Mouse (Mus musculus): Measurements from ENCODE around the gene Gzme.

GRCm38 (mm10) chr14:56098940-56099339 is 21.5 kb downstream of the Gzme start:
- TF ChIP-seq CTCF (IDR thresholded peaks at IDR 0.05; ENCODE audit: extremely low read depth, insufficient read depth, insufficient read length, insufficient replicate concordance) (no peak), POLR2A (IDR thresholded peaks at IDR 0.05; ENCODE audit: low read depth, low read length) (no peak)

Measured in spleen, adult 2 months (tissue).